Mouse (Mus musculus) megakaryocyte, embryonic 14.5 days (primary cell): ENCODE measurements at regions not wholly inside any gene's neighbourhood (a gene's known extent, or its start where the extent isn't known, plus 50 kb on each side); places are given as distances from the start of the nearest gene placed in this dataset.

Experiments used
- H3K27me3 ChIP-seq: replicated peaks from 2 replicates; pipeline ENCODE3; 2012; ENCODE audit warnings: inconsistent platforms
- H3K36me3 ChIP-seq: replicated peaks from 2 replicates; pipeline ENCODE3; 2012; ENCODE audit warnings: low read length, inconsistent platforms, mixed read lengths
- H3K4me1 ChIP-seq: 2 replicates; pipeline ENCODE4 v1.6.1; 2012; ENCODE audit warnings: inconsistent platforms
- H3K4me3 ChIP-seq: replicated peaks from 2 replicates; pipeline ENCODE3; 2012; ENCODE audit warnings: moderate library complexity, mild to moderate bottlenecking, inconsistent platforms
- H3K9me3 ChIP-seq: 2 replicates; pipeline ENCODE4 v1.6.1; 2012; ENCODE audit warnings: inconsistent platforms
- FLI1 ChIP-seq: IDR thresholded peaks from 2 replicates; pipeline ENCODE4 v1.6.1; 2012; ENCODE audit warnings: low read length, inconsistent platforms, mixed read lengths
- GATA1 ChIP-seq: IDR thresholded peaks from 3 replicates; pipeline ENCODE4 v1.6.1; 2012; ENCODE audit warnings: mixed read lengths, low read length, inconsistent platforms, borderline replicate concordance

DNA sequence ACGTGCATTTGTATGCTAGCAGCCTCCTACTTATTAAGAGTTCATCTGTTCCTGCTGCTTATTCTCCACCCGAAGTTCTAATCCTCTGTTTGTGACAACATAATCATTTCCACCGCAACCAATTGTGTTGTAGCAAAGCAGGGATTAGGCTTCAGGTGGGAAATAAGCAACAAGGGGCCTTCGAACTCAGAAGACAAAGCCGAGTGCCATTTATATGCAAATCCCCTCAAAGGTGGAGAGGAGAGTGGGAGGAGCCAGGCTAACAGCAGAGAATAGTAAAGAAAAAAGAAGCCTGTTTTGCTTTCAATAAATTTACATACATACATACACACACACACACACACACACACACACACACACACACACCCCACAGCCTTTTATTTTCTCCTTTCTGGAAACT lies 388.6 kb downstream of the Serpinb8 start:
- no peak overlapping the region for H3K4me3 ChIP-seq
- H3K27me3 ChIP-seq, result no peaks in the 10 kb centered on the region
- no peaks in the 10 kb centered on the region for H3K36me3 ChIP-seq
- no peaks in the 10 kb centered on the region for H3K4me1 ChIP-seq
- H3K9me3 ChIP-seq, result peaks cover 9% of the 10 kb centered on the region
- TF ChIP-seq GATA1 (no peak), FLI1 (no peak)

DNA sequence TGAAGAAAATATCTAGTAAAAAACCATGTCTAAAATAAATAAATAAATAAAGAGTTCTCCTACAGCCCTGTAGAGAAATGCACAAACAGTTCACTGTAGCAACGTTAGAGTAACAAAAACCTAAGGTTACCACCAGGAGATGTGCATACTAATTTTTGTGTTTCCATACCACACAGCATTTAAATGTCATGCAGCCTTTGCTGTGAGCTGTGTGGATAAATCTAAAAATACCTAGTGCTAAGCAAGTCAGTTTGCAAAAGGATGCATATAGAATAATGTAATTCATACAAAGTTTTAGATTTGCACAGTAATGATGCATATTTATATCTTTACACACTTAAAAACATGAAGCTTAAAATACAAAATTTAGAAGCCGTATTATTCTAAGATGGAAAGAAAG lies 395.8 kb downstream of the Serpinb8 start:
- H3K4me1 ChIP-seq, result no peaks in the 10 kb centered on the region
- TF ChIP-seq FLI1, result no peak
- no peak for TF ChIP-seq GATA1

DNA sequence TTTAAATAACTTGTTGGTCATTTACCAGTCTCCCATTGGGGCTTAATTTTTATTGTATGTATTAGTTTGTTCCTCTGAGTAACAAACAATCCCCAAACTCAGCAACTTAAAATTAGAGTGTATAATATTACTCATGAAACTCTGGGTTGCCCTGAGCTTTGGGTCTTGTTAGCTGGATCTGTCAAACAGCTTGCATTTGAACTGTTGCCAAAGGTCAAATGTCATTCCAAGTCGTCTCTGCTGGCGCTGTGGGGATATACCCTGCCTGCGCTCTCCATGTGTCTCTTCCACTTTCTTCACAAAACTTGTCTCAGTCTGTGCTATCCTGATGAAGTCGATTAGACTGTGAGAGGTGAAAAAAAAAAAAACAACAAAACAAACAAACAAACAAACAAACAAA lies 398.3 kb downstream of the Serpinb8 start:
- no peaks in the 10 kb centered on the region for H3K4me1 ChIP-seq
- no peaks in the 10 kb centered on the region for H3K36me3 ChIP-seq
- H3K27me3 ChIP-seq, result no peaks in the 10 kb centered on the region
- H3K9me3 ChIP-seq, result no peaks in the 10 kb centered on the region
- H3K4me3 ChIP-seq, result no peak overlapping the region
- no peak for TF ChIP-seq GATA1
- no peak for TF ChIP-seq FLI1

More for the DNA sequence above, 395.8 kb downstream of the Serpinb8 start:
- peaks cover 3% of the 10 kb centered on the region; the same call in 1 of the 2 replicates for H3K9me3 ChIP-seq
- H3K27me3 ChIP-seq, result no peaks in the 10 kb centered on the region
- H3K36me3 ChIP-seq, result no peaks in the 10 kb centered on the region
- no peak overlapping the region for H3K4me3 ChIP-seq

DNA sequence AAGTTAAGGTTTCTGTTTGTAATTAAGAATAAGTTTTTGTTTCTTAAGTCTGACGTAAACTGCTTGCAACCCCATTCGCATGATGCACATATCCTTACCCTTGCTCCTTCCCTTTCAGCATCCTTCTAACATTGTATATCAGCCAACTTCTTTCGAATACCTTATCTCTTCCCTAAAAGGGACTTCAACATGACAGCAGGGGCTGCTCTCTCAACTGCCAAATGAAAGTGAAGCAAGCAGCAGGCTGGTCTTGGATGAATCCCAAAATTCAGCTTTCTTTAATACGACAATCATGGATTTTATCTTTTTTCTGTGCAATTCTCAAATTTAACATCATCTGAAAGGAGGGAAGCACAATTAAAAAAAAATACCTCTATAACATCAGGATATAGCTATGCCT lies 403.2 kb downstream of the Serpinb8 start:
- Histone ChIP-seq H3K9me3 (no peaks in the 10 kb centered on the region), H3K4me3 (no peak overlapping the region), H3K27me3 (no peaks in the 10 kb centered on the region), H3K36me3 (no peaks in the 10 kb centered on the region), H3K4me1 (no peaks in the 10 kb centered on the region)
- TF ChIP-seq FLI1 (no peak), GATA1 (no peak)

DNA sequence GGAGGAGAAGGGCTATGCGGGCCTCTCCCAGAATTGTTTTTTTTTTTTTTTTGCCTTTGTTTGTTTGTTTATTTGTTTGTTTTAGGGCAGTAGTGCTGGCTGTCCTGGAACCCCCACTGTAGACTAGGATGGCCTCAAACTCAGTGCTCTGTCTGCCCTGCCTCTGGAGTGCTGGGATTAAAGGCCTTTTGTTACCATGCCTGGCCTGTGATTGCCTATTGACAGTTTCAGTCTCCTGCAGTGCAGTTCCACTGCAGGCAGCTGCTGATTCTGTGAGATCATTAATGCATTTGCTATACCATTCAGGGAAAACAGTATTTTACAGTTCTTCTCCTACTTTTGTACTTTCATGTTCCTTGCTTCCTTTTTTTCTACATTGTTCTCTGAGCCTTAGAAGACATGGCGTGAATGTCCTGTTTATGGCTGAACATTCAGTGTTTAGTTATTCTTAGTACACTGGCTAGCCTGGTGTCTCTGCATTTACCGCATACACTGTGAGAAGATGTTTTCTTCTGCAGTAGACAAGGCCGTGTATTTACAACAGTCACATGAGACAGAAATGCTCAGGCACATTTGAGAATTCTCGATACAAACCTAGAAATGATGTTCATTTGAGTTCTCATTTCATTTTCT lies 434.0 kb downstream of the Serpinb8 start:
- H3K4me3 ChIP-seq, result no peak overlapping the region
- no peaks in the 10 kb centered on the region for H3K36me3 ChIP-seq
- peaks cover 5% of the 10 kb centered on the region for H3K9me3 ChIP-seq
- no peaks in the 10 kb centered on the region for H3K27me3 ChIP-seq
- no peak for TF ChIP-seq FLI1
- TF ChIP-seq GATA1, result no peak
- H3K4me1 ChIP-seq, result no peaks in the 10 kb centered on the region

DNA sequence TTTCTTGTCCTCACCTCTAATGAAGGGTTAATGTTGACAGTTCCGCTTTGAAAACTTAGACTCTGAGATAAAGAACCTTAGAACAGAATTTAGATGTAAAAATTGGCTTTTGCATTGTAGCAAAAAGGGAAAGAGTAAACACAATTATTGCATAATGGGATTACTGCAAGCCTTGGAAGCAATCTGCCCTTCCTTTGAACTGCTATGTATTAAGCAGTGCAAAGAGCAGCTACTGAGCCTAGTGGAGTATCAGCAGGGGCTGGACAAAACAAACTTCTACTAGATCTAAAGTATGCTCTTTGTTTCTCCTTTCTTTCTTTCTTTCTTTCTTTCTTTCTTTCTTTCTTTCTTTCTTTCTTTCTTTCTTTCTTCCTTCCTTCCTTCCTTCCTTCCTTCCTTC lies 434.9 kb downstream of the Serpinb8 start:
- H3K4me1 ChIP-seq, result no peaks in the 10 kb centered on the region
- TF ChIP-seq FLI1 (no peak), GATA1 (no peak)
- H3K27me3 ChIP-seq, result no peaks in the 10 kb centered on the region
- no peak overlapping the region for H3K4me3 ChIP-seq
- H3K36me3 ChIP-seq, result no peaks in the 10 kb centered on the region
- H3K9me3 ChIP-seq, result peaks cover 5% of the 10 kb centered on the region

DNA sequence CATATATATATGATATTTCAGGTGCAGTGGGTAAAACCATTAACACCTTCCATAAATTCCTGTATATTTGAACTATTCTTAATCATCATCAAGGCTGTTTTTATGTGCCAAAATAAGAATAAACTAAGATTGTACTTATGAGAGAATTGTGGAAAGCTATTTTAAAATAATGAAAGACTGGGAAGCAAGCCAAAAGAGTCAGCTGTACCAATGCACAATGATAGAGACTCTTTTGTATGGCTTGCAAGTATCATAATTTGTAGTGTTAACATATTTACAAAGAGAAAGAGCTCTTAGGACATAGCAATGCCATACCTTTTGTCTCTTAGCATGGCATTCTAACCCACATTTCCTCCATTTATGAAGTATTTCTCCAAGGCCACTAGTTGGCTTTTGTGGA lies 436.7 kb downstream of the Serpinb8 start:
- no peaks in the 10 kb centered on the region for H3K36me3 ChIP-seq
- no peaks in the 10 kb centered on the region for H3K27me3 ChIP-seq
- H3K9me3 ChIP-seq, result peaks cover 5% of the 10 kb centered on the region
- H3K4me1 ChIP-seq, result no peaks in the 10 kb centered on the region
- TF ChIP-seq FLI1, result no peak
- TF ChIP-seq GATA1, result no peak
- no peak overlapping the region for H3K4me3 ChIP-seq

DNA sequence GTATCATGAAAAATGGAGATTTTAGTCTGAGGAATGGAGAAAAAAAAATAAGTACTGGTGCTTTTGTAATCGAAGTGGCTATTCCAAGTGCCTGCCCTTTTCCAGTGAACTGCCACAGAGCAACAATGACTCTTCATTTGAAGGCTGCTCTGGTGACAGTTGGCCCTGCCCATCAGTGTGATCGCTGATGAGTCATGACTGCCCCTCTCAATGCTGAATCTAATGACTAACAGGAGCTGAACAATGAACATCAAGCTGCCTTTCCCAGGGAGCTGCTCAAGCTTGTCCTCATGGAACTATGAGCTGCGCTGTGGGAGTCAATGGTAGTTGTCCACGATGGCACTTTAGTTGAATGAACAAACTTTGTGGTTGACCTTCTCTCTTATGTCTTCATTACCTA lies 456.4 kb downstream of the Serpinb8 start:
- no peak overlapping the region for H3K4me3 ChIP-seq
- no peaks in the 10 kb centered on the region for H3K27me3 ChIP-seq
- H3K4me1 ChIP-seq, result no peaks in the 10 kb centered on the region
- H3K36me3 ChIP-seq, result no peaks in the 10 kb centered on the region
- peaks cover 11% of the 10 kb centered on the region for H3K9me3 ChIP-seq
- TF ChIP-seq FLI1 (no peak), GATA1 (no peak)

DNA sequence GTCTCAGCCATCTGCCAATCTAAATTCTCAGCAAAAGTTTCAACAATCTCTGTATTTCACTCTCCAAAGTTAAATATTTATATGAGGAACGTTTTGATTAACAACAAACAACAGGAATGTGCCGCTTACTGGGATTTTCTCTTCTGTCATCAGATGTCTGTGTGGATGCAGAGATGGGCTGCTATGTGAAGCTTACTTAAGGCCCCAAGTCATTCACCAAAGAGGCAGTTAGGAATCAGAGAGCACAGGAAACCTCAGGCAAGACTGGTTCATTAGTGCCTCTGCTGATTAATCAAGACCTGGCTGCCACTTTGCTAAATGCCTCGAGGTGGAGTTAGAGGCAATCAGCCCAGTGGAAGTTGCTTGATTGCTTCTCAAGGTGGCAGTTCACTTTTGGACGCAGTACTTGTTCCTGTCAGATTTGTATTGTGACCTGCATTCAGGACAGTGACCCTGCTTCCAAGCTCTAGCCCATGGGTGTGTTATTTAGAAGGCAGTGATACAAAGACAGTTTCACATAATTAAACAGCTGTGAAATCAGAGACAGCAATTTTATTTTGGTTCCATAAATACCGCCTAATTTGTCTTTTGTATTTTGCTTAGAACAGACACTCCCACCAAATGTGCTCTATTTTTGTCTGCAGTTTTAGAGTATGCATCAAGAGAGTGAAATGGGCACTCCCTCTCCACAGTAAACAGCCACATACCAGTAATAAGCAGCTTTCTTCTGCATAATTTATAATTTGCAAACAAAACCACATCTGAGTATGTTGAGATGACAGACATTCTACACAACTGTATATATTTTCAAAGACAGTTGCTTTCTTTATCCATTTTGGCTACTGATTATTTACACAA lies 457.3 kb downstream of the Serpinb8 start:
- no peaks in the 10 kb centered on the region for H3K27me3 ChIP-seq
- no peak overlapping the region for H3K4me3 ChIP-seq
- H3K9me3 ChIP-seq, result peaks cover 11% of the 10 kb centered on the region
- H3K36me3 ChIP-seq, result no peaks in the 10 kb centered on the region
- TF ChIP-seq GATA1 (no peak), FLI1 (no peak)
- no peaks in the 10 kb centered on the region for H3K4me1 ChIP-seq

DNA sequence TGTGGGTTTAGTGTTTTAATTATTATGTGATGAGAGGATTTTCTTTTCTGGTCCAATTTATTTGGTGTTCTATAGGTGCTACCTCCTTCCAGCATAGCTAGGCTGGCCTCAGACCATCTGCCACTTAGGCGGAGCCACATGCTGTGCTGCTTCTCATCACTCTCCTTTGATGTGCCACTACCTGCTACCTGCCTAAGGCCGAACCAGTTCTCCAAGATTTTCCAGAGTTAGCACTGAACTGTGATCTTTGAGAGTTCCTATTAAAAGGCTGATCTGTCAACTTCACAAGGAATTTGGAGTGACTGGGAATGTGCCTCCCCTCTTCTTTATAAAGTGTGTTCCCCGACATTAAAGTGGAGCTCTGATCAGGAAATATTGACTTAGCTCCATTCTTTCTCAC lies 504.8 kb downstream of the Serpinb8 start:
- no peaks in the 10 kb centered on the region for H3K36me3 ChIP-seq
- H3K4me1 ChIP-seq, result no peaks in the 10 kb centered on the region
- H3K9me3 ChIP-seq, result peaks cover 3% of the 10 kb centered on the region
- H3K27me3 ChIP-seq, result no peaks in the 10 kb centered on the region
- no peak for TF ChIP-seq FLI1
- no peak for TF ChIP-seq GATA1
- H3K4me3 ChIP-seq, result no peak overlapping the region
